Mouse (Mus musculus) kidney, adult 11 months (tissue): ENCODE results near the gene Slc35f5.
A peak's percentile ranks its signal among the peaks of the same experiment; 100 is the strongest.

Source experiments
- DNase-seq: peaks from one replicate; pipeline ENCODE4 v3.0.0; 2022

Slc35f5 gene

DNA sequence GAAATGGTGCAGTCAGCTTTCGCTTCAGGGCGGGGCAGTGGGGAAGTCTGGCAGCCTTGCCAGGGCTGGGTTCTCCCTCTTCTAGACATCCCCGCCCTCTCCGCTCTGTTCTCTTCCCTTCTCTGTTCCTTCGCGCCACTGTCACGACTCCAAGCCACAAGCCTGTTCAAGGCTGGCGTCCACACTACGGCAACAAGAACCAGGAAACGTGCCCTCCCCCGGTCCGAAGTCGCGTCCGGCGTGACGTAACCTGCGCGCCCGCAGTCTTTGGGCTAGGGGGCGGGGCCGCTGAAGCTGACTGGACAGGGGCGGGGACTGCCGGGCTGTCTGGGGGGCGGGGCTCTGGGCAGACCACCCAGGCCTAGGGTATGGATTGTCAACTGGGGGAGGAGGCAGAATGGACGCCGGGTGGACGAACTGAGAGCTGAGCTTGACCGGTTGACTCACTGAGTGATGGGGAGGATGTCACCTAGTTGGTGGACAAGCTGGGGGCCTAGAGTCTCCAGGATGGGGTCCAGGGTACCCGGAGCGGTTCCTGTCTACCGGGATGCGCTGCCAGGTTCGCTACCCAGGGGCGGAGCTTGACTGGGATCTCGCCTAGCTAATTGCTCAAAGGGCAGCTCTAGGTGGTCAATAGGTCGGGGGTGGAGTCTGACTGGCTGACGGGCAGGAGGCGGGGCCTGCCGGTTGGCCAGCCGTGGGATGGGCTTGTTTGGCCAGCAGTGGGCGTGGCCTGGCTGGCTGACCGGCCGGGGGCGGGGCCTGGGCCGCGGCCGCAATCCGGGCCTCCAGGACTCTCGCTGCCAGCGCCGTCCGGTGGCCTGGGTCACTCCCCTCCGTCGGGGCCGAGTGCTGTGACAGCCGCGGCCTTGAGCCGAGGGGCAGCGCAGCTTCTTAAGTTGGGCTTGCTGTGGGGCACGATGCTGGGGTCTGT, at the start of gene Slc35f5:
Gene Slc35f5, plus strand, starts transcription at position 337 of the 934 bp plus-strand sequence.
- DNase-seq, result peak; percentile 99

- DNase-seq, result no peak
Measured at GRCm38 (mm10) chr1:125514706-125515105, 45.7 kb upstream of the Slc35f5 start.

DNA sequence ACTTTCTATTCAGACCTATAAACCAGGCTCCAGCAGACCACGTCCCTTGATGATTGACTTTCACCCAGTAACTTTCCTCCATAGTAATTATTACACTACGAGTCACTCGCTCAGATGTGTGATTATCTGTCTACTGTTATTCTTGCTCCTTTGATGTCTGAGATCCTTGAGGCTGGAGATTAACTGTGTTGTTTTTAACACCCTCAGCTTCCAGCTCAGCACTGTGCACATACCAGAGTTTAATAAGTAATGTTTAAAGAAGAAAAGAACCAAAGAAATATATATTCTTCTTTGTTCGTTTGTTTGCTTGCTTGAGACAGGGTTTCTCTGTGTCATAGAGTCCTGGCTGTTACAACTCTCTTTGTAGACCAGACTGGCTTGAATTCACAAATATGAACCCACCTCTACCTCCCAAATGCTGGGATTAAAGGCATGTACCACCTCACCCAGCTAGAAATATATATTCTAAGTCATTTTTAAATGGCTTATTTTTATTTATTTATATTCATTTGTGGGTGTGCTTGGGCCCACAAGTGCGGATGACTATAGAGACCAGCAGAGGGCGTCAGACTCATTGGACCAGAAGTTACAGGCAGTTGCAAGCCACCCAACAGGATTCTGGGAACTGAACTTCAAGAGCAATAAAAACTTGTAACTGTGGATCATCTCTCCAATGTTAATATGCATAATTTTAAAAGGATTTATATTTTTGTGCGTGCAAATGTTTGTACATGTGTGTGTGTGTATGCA, 43.3 kb upstream of the Slc35f5 start:
- DNase-seq, result no peak

DNA sequence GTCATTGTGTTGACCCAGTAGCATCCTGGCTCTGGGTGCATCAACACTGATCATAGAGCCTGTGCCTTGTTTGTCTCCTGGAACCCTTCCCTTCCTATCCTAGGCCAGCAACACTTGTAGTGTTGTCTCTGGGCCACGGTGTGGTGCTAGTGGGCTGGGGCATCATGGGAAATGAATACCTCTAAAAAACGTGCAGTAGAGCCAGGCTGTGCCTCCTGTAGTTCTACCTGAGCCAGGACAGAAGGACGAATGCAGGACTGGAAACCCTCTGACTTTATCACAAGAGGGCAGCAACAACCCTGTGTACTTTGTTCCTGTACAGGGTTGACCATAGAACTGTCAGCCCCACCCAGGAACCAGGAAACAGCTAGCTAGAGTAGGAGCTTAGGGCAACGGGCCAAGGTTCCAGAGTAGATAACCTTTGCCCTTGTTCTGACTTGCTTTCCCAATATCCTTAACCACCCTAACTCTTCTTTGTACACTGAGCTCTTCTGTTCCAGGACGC, 41.2 kb upstream of the Slc35f5 start:
- DNase-seq, result peak; percentile 82

DNA sequence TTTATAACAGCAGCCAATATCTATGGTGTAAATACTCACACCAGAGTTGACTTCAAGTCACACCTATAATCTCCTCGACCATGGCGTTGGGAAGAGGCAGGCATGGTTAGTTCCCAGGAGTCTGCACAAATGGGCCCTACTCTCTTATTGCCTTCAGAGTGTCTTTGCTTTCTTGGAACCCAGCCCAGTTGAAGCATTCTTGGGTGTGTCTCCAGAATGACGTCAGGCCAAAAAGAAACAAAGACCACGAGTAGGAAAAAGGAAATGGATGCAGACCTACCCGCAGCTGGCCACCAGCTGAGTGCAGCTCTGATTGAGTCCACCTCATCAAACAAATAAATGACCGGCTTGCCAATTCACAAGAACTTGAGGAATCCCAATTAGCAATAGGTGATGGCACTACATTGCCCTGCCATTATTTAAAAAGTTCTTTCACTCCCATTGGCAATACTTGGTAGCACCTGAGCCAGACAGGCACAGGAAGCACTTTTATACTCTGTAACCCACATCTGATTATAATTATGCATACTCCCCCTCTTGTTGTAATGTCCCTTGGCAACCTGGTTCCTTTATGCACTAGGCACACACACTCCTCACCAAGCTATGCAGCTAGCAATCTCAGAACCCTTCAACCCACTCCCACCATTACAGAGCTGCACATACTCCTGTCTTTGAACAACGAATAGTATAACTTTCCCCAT, 34.3 kb upstream of the Slc35f5 start:
- DNase-seq, result no peak

DNA sequence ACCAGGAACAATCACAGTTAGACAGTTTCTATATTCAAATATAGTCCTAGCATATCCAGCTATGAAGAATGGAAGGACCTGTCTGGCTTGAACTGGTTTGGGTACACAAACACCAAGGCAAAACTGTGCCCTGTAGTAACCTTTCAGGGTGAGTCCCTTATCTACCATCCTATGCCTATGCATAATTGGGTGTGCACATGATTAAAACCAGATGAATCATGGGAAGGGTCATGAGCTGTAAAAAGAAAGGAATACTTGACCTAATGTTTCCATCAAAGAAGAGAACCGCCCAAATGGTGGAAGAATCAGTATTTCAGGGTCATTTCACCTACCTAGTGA, 33.8 kb upstream of the Slc35f5 start:
- DNase-seq, result no peak

DNA sequence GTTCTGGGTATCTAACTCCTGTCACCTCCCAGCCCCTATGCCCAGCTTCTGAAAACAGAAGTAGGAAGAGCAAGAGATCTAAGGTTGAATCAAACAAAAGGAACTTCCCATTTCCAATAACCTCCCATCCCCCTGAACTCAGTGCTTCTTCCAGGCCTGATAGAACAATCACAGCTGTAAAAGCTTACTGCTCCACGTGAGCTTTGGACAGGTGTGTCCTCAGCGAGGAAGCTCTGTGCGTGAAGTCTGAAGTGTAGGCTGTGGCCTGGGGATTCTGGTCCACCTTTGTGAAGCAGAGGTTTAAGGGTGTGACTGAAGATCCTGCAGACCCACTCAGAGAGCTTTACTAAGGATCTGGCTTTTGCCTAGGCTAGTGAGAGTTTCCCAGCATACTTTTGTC, 33.0 kb upstream of the Slc35f5 start:
- no peak for DNase-seq

DNA sequence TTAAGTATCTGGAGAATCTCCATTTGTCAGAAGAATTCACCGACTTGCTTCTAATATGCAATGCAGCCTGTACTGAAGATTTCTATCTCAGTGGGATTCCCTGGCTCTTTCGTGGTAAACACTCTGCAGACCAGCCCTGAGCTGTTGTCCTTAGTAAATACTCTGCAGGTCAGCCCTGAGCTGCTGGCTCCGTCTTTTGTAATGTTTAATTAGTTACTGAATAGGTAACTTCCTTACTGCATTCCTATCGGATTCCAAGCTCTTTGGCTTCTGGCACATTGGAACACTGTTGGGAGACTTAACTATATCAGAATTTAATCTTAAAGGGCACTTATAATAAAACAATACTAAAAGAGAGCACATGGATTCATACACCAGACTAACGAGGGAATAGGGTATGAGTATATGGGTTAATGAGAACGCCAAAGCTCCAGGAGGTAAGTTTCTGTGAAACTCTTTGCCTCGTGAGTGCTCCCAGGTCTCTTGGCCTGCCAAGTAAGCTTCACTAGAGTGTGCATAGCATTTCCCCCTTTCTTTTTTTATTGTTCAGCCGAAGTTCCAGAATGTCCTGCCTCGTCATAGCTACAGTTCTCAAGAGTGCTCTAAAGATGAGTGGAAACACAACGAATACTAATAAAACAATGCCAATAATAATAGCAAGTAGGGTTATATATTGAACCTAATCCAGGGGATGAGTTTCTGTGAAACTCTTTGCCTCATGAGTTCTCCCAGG, 27.0 kb upstream of the Slc35f5 start:
- peak; percentile 60 for DNase-seq

DNA sequence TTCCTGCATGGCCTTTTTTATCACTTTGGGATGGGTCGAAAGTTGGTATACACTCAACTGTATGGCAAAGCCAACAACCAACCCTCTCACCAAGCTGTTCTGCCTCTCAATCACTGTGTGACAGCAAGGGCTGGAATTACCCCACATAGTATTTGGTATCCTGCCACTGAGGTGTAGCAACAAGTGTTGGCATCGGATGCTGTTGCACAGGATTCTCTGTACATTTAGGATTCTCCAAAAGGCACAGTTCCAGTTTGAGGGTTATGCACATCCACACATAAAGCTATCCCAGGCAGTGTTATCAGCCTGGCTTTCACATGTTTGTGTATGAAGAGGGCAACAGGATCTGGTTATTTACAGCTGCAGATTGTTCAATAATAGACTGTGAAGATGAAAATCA, 23.3 kb upstream of the Slc35f5 start:
- no peak for DNase-seq

DNA sequence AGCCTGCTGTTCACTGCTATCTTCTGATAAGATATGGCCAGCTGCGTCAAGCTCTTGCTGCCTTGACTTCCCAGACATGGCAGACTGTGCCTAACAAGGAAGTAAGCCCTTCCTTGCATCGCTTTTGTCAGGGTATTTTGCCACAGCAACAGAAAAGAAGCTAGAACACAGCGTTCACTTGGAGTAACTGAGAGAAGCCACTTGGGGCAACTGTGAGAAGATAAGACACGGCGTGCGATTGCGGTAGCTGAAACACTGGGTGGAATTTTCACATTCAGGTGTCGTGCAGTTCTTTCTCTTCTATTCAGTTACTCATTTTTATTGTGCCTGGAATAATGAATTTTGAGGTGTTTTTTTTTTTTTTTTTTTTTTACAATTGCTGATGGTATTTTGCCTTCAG, 22.6 kb upstream of the Slc35f5 start:
- no peak for DNase-seq

- DNase-seq, result no peak
Measured at GRCm38 (mm10) chr1:125539312-125539711, 21.1 kb upstream of the Slc35f5 start.

GRCm38 (mm10) chr1:125542008-125542999, 18.1 kb upstream of the Slc35f5 start:
- peak; percentile 44 for DNase-seq

DNA sequence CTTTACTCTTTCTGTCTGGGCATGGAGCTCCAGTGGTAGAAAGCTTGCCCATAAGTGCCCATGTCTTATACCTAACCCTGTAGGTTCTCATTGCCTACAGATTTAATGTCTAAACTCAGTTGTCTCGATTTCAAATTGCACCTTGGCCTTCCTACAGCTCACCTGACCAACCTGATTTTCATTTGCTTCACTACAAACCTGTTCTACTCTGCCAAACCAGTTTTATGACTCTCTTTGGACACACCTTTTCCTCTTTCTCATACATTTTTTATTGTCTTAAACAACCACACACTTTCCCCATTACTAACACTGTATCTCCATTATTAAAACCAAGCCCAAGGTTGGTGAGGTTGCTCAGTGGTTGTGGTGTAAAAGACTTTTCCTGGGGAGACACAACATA, 10.5 kb upstream of the Slc35f5 start:
- no peak for DNase-seq

GRCm38 (mm10) chr1:125550359-125550758, 10.0 kb upstream of the Slc35f5 start:
- DNase-seq, result no peak

DNA sequence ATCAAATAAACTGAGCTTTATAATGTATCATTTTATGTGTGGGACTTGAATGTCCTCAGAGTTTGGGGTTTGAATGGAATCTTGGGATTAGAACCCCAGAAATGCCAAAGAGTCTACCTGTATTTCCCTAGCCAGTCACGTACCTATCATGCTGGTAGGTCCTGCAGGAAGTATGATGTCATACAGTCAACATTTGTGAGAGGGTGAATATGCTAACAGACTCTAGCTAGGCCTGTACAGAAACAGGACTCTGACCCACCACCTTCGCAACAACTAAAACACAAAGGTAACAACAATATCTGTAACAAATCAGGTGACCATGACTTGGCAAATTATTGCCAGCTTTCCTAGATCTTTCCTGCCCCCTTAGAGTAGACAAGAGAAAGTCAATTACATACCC, 8.8 kb upstream of the Slc35f5 start:
- DNase-seq, result no peak

DNA sequence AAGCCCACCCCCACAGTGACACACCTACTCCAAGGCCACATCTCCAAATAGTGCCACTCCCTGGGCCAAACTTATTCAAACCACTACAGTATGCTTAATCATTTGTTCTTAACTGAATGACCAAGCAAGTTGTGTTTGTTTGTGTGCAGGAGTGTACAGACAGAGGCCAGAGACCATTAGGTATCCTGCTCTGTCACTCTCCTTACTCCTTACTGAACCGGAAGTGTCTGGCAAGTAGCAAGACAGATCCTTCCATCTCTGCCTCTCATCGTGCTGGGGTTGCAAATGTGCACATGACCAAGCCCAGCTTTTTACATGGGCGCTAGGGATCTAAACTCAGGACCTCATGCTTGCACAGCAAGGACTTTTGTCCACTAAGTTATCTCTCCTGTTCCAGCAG, 1.1 kb upstream of the Slc35f5 start:
- no peak for DNase-seq

- no peak for DNase-seq
Measured at GRCm38 (mm10) chr1:125559721-125560120, 674 bp upstream of the Slc35f5 start.

DNA sequence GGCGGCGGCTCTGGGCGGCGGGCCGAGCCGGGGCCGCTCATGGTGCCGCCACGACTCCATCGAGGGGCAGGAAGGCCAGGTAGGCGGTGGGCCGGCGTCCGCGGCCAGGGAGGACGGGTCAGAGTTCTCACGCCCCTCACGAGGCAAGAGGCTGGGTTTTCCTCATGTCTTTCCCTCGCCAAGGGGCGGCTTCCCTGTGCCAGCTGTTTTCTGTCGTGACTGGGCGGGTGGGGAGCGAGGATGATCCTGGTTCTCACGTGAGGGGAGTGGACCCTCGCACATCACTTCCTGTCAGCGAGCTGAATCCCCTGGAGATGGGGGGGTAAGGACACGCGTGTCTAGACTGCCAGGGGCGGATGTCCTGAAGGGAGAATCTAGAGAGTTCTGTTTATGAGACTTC, 811 bp downstream of the Slc35f5 start:
- DNase-seq, result no peak

GRCm38 (mm10) chr1:125561841-125562240, 1.4 kb downstream of the Slc35f5 start:
- DNase-seq, result no peak

DNA sequence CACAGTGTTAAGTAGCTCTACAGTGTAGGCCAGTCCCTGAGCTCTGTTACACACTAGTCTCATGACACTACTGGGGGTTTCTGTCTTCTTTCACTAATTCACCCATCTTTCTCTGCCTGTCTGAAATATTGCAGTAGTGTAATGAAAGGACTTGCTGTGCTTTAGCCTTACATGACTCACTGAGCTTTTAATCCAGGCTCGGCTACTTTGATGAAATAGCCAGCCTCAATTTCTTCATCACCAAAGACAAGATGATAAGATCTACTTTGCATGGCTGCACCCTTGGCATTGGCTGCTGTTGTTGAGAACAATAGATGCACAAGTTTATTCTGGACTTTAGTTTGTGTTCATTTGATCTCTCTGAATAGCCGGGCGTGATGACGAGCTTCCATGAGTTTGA, 7.7 kb downstream of the Slc35f5 start:
- no peak for DNase-seq

DNA sequence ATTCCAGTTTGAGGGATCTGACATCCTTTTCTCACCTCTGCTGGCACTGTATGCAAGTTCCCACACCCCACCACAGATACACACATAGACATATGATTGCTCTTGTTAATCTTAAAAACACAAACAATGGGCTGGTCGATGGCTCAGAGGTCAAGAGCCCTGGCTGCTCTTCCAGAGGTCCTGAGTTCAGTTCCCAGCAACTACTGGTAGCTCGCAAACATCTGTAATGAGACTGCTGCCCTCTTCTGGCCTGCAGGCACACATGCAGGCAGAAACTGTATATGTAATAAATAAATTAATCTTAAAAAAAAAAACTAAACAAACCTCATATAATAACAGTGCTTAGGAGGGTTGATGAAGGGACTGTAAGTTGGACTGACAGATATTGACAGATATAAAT, 13.8 kb downstream of the Slc35f5 start:
- DNase-seq, result no peak
